Mouse (Mus musculus) liver, embryonic 14.5 days (tissue): ENCODE results near the gene Cacng4.

Source experiments
- CTCF ChIP-seq: IDR thresholded peaks from 2 replicates; pipeline ENCODE4 v1.5.1; 2016; ENCODE audit warnings: antibody characterized with exemption, low read depth, control low read depth
- EP300 ChIP-seq: IDR thresholded peaks from 2 replicates; pipeline ENCODE4 v1.6.1; 2016; ENCODE audit warnings: antibody characterized with exemption, low read depth

- TF ChIP-seq CTCF, result no peak
- TF ChIP-seq EP300, result no peak
Measured at GRCm38 (mm10) chr11:107759516-107759915, 34.8 kb downstream of the Cacng4 start.
